Mouse (Mus musculus) liver, postnatal 0 days (tissue): ENCODE results near the gene Slc2a13. TPM values are rescaled to one million over a fixed set of nuclear protein-coding genes. Genes with fewer than 3 reads are reported as not detected.
A peak's percentile ranks its signal among the peaks of the same experiment; 100 is the strongest.

Source experiments
- ATAC-seq: fragments of 200-750 bp; cut with Nextera tagmentation; 2 replicates; pipeline ENCODE4 v1.8.0; 2017; ENCODE audit warnings: mild to moderate bottlenecking, moderate library complexity
- DNase-seq: peaks from one replicate; pipeline ENCODE4 v3.0.0-alpha.2; 2016
- H3K27ac ChIP-seq: fragments of 300-500 bp; sonication (generic); 2 replicates; pipeline ENCODE4 v1.5.1; 2014; ENCODE audit warnings: antibody characterized with exemption, moderate library complexity, mild to moderate bottlenecking, low read depth
- H3K27me3 ChIP-seq: fragments of 300-500 bp; sonication (generic); 2 replicates; pipeline ENCODE4 v1.6.1; 2014; ENCODE audit warnings: low read length, control low read depth, mixed read lengths; ENCODE audit not compliant: insufficient read depth
- H3K36me3 ChIP-seq: fragments of 300-500 bp; sonication (generic); replicated peaks from 2 replicates; pipeline ENCODE4 v1.6.1; 2014; ENCODE audit warnings: mild to moderate bottlenecking, control low read depth, low read length, moderate library complexity, mixed read lengths; ENCODE audit not compliant: insufficient read depth
- H3K4me1 ChIP-seq: fragments of 300-500 bp; sonication (generic); 2 replicates; pipeline ENCODE4 v1.6.1; 2014; ENCODE audit warnings: antibody characterized with exemption, mild to moderate bottlenecking, control low read depth; ENCODE audit not compliant: insufficient read depth
- H3K4me2 ChIP-seq: fragments of 300-500 bp; sonication (generic); 2 replicates; pipeline ENCODE4 v1.6.1; 2014; ENCODE audit warnings: low read depth, mild to moderate bottlenecking, low read length, moderate library complexity, mixed read lengths
- H3K4me3 ChIP-seq: fragments of 300-500 bp; sonication (generic); 2 replicates; pipeline ENCODE4 v1.5.1; 2014; ENCODE audit warnings: low read depth, low read length
- H3K9ac ChIP-seq: fragments of 300-500 bp; sonication (generic); replicated peaks from 2 replicates; pipeline ENCODE4 v1.6.1; 2014; ENCODE audit warnings: mild to moderate bottlenecking, moderate library complexity
- H3K9me3 ChIP-seq: fragments of 300-500 bp; sonication (generic); 2 replicates; pipeline ENCODE4 v1.6.1; 2016; ENCODE audit warnings: mild to moderate bottlenecking, control low read depth, low read length, mixed read lengths
- CTCF ChIP-seq: sonication (generic); IDR thresholded peaks from 2 replicates; pipeline ENCODE4 v1.5.1; 2016; ENCODE audit warnings: antibody characterized with exemption, low read depth
- EP300 ChIP-seq: IDR thresholded peaks from 2 replicates; pipeline ENCODE4 v1.6.1; 2016; ENCODE audit warnings: antibody characterized with exemption, low read depth, mild to moderate bottlenecking
- WGBS: fragments of 180-500 bp; shearing (Covaris S2); extraction: QIAGEN DNeasy Blood & Tissue Kit; methylation state at CpG from one replicate; pipeline ENCODE4 v1.1.7; 2014; ENCODE audit not compliant: insufficient replicate concordance; 5-methylcytosine and 5-hydroxymethylcytosine counted together
- polyA plus RNA-seq: library from polyadenylated mRNA; unstranded; fragments of >200 nt; fragmentation: Nextera tagmentation; extraction: Ambion mirVana; gene quantifications from 2 replicates; pipeline ENCODE4 v1.2.1, GENCODE M21; 2015

The Slc2a13 gene
- polyA plus RNA-seq, 1 experiment from 2014 or later: 0.06 TPM

DNA sequence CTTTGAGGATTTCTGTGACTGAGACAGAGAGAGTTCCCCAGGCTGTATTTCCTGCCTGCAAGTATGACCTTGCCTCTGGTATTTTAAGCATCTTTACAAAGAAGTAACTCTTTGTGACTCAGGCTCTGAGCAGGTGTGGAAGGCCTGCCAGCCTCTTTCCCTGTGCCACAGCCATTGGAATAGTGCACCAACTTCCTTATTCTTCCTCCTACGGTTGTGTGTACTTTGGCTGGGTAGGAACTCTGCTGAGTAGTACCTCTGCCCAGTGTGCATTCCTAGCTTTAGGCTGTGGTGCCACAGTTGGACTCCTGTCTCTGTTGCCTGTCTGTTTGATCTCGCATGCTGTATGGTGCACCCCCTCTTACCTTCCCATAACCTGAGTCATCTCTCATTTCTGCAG lies 317.8 kb downstream of the Slc2a13 start:
- DNase-seq (no peak), ATAC-seq (no peak)
- Histone ChIP-seq H3K9ac (no peak overlapping the region), H3K27me3 (no peaks in the 10 kb centered on the region), H3K9me3 (no peaks in the 10 kb centered on the region), H3K27ac (no peak overlapping the region), H3K4me1 (peaks cover 15% of the 10 kb centered on the region), H3K4me3 (no peak overlapping the region), H3K4me2 (no peak overlapping the region), H3K36me3 (no peaks in the 10 kb centered on the region)
- 71% methylated on average over 2 of the region's 2 CpGs for WGBS
- TF ChIP-seq CTCF (no peak), EP300 (no peak)

DNA sequence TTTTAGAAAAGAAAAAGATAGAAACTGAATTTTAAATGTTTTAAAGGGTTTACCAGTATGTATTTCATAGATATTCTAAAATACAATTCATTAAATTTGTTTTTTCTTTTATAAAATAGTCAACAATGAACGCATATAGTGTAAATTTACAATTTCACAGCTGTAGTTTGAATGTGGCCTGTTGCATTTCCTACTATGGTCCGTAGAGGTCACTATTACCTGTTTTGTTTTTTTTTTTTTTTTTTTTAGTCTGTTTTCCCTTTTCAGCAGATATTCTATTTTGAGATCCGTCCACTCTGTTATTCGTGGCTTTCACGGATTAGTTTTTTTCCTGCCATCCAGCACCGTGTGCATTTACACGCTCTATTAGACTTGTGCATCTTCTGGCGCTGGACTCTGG lies 320.1 kb downstream of the Slc2a13 start:
- WGBS: 32% methylated on average over 8 of the region's 8 CpGs
- Histone ChIP-seq H3K27me3 (no peaks in the 10 kb centered on the region), H3K4me2 (0 out of 2 replicates have a peak overlapping the region, but pooled peaks have one; percentile 19), H3K4me3 (no peak overlapping the region), H3K9me3 (no peaks in the 10 kb centered on the region), H3K9ac (no peak overlapping the region), H3K4me1 (peaks cover 15% of the 10 kb centered on the region), H3K36me3 (no peaks in the 10 kb centered on the region), H3K27ac (no peak overlapping the region)
- no peak for DNase-seq
- no peak for ATAC-seq
- 0 out of 2 replicates have a peak, but pooled peaks have one; percentile 7 for TF ChIP-seq EP300
- TF ChIP-seq CTCF: peak; percentile 60

DNA sequence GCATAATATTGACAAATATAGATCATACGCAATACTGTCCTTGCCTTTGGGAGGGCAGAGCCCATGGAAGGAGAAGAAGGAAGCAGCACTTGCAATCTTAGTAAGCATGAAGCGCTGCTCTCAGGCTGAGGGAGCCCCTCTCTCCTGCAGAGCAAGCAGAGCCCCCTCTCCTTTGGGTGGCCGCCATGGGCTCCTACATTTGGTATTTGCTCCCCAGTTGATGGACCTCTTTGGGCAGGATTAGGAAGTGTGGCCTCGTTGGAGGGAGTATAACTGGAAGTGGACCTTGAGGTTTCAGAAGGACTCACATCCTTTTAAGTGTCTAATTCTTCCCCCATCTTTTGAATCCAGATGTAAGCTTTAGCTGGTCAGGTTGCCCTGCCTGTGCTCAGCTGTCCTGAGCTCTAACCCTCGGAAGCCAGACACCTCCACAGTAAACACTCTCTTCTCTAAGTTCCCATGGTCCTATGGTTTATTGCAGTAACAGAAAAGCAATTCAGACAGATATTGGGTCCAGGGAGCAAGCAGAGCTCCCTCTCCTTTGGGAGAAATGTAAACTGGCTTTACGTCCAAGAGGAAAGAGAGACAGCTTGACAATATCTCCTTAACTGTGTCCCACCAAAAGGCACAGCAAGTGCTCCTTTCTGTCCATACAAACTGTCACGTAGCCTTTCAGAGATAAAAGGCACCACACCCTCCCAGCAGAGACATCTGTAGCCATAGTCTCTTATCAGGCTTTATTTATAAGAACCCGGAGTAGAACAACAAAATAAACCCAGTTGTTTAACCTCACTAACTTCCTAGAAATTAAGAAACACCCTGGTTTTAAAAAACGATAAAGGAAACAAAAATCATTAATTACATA lies 321.3 kb downstream of the Slc2a13 start:
- 47% methylated on average over 9 of the region's 9 CpGs for WGBS
- no peaks in the 10 kb centered on the region for H3K36me3 ChIP-seq
- no peaks in the 10 kb centered on the region for H3K27me3 ChIP-seq
- 0 out of 2 replicates have a peak overlapping the region, but pooled peaks have one; percentile 1 for H3K9ac ChIP-seq
- H3K9me3 ChIP-seq: no peaks in the 10 kb centered on the region
- no peak overlapping the region for H3K4me3 ChIP-seq
- TF ChIP-seq EP300 (peak; percentile 80), CTCF (no peak)
- ATAC-seq (peak; percentile 95), DNase-seq (peak; percentile 27)
- peaks cover 15% of the 10 kb centered on the region for H3K4me1 ChIP-seq
- H3K27ac ChIP-seq: peak overlapping the region; percentile 77
- peak overlapping the region; percentile 47 for H3K4me2 ChIP-seq

DNA sequence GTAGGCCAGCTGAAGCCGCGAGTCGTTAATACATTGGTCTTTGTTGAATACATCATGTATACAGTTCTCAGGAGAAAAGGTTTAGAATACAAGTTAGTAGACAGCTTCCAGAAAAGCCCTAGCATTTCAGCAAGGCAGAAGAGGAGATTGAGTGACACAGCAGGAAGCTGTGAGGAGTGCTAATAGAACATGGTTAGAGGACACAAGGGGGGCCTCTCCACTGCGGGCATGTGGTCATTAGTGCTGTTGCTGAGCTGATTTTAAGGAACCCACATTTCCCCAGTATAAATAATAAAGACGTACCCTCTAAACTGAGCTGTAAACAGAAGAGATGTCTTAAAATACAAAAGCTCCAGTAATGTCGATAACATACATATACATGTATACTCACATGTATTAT lies 322.2 kb downstream of the Slc2a13 start:
- Histone ChIP-seq H3K9me3 (no peaks in the 10 kb centered on the region), H3K4me1 (peaks cover 15% of the 10 kb centered on the region), H3K27ac (0 out of 2 replicates have a peak overlapping the region, but pooled peaks have one; percentile 19), H3K36me3 (no peaks in the 10 kb centered on the region), H3K27me3 (no peaks in the 10 kb centered on the region), H3K4me3 (no peak overlapping the region), H3K9ac (no peak overlapping the region), H3K4me2 (no peak overlapping the region)
- DNase-seq: no peak
- WGBS: 66% methylated on average over 6 of the region's 6 CpGs
- no peak for ATAC-seq
- TF ChIP-seq CTCF (no peak), EP300 (no peak)

DNA sequence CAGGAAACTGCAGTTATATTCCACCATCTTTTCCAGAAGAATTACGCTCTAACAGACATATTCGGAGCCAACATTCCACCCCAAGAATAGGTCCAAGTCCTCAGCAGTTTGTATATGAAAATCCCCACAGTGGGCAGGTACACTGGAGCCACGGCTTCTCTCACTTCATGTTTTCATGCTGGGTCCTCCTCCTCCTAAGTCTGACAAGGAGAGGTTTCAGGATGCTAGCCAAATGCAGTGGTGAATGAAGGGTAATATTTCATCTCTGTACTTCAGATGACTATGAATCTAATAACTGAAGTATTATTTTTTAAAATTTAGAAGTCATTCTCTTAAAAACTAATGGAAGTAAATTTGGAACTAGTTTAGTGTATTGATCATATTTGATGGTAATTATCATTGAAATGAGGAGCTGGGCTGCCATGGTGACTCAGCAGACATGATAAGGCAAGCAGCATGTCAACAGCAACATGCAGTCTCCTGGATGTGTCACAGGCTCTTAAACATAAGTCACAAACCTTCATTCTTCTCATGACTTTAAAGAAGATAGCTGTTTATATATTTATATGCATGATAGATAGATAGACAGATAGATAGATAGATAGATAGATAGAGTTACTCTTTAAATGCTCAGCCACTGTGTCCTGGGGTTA lies 332.3 kb downstream of the Slc2a13 start:
- no peaks in the 10 kb centered on the region for H3K27me3 ChIP-seq
- no peaks in the 10 kb centered on the region for H3K36me3 ChIP-seq
- H3K9ac ChIP-seq: no peak overlapping the region
- ATAC-seq (peak; percentile 58; the same call in 1 of the 2 replicates), DNase-seq (no peak)
- no peak for TF ChIP-seq EP300
- TF ChIP-seq CTCF: no peak
- no peak overlapping the region for H3K4me2 ChIP-seq
- no peak overlapping the region for H3K27ac ChIP-seq
- 0 out of 2 replicates have a peak, but pooled peaks cover 4% of the 10 kb centered on the region for H3K4me1 ChIP-seq
- WGBS: 83% methylated on average over 3 of the region's 3 CpGs
- no peak overlapping the region for H3K4me3 ChIP-seq
- H3K9me3 ChIP-seq: no peaks in the 10 kb centered on the region

DNA sequence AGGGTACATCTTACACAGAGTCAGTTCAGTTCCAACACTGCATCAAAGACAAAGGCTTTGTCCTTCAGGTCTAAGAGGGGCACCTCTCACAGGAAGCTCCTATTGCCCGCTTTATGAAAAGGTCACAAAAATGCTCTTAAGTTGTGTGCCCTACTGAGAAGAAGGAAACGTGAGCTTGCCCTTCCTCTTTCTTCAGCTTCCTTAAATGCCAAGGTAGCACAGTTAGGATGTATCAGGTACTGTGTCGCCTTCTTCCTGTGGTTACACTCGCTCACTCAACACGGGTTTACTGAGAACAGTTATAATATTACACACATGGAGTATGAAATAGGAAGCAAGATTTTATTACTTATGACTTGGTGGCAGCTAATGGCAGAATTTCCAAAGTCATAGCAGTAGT lies 335.8 kb downstream of the Slc2a13 start:
- ATAC-seq (no peak), DNase-seq (no peak)
- TF ChIP-seq CTCF (no peak), EP300 (no peak)
- Histone ChIP-seq H3K36me3 (no peaks in the 10 kb centered on the region), H3K27ac (no peak overlapping the region), H3K4me2 (no peak overlapping the region), H3K4me3 (no peak overlapping the region), H3K27me3 (no peaks in the 10 kb centered on the region), H3K4me1 (0 out of 2 replicates have a peak, but pooled peaks cover 4% of the 10 kb centered on the region), H3K9me3 (no peaks in the 10 kb centered on the region), H3K9ac (no peak overlapping the region)
- WGBS: 48% methylated on average over 5 of the region's 5 CpGs

Other genes with a start within 250 kb of the Slc2a13 start
- 1.8 and 2.8 TPM in 2 replicates for gene Lrrk2, start 99.9 kb upstream of the Slc2a13 start, polyA plus RNA-seq